In the genomic region with DNA sequence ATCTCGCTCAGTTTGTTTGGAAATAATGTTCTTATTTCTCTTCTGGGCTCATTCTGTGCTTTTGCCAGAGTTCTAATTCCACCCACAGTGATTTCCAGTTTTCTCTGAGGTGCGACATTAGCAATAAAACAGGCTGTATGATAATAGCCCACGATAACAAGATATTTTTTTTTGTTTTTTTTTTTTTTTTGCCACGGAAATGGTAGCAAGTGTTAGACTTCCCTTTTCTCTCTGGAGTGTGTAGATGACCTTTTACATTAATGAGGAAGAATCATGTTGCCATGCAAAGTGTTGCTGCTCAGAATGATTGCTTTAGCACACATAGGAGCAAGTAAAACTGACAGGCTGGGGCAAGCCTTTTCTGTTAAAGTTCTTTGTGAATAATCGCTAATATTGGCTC, we compare ENCODE assay signal across 16 mouse cellular contexts.
"Had no signal": no experiment of that assay in that cellular context is flagged by ENCODE, and none has a peak within 500 bp of the region (broad histone marks: within the 10 kb centered on the region; RNA-seq: fewer than 3 reads in every experiment).

No protein-coding gene starts in this region.

- H3K9ac ChIP-seq: kidney, embryonic 15.5 days; liver, embryonic 15.5 days; lung, embryonic 14.5 days; midbrain, embryonic 12.5 days had no signal

- H3K36me3 ChIP-seq: kidney, embryonic 15.5 days; limb, embryonic 10.5 days; liver, embryonic 15.5 days; midbrain, embryonic 12.5 days had no signal

- H3K4me1 ChIP-seq: kidney, embryonic 15.5 days; limb, embryonic 10.5 days; midbrain, embryonic 12.5 days had no signal

- DNase-seq: kidney, adult 18-20 months; kidney, postnatal 14 days; lung, embryonic 14.5 days; lung, postnatal 10 days; right cerebral cortex, adult 18-20 months; right cerebral cortex, postnatal 25 days; thymus, postnatal 14 days had no signal

- H3K4me2 ChIP-seq: kidney, embryonic 15.5 days; liver, embryonic 11.5 days; liver, embryonic 15.5 days; lung, embryonic 14.5 days; midbrain, embryonic 12.5 days had no signal

- H3K27me3 ChIP-seq: kidney, embryonic 15.5 days; liver, embryonic 15.5 days; megakaryocyte, embryonic 14.5 days; midbrain, embryonic 12.5 days had no signal

- H3K4me3 ChIP-seq: kidney, embryonic 15.5 days; left cerebral cortex, adult 2 months; limb, embryonic 10.5 days; liver, embryonic 15.5 days; megakaryocyte, embryonic 14.5 days; midbrain, embryonic 12.5 days had no signal

- H3K9me3 ChIP-seq: kidney, embryonic 15.5 days; limb, embryonic 10.5 days; liver, embryonic 15.5 days; megakaryocyte, embryonic 14.5 days; midbrain, embryonic 12.5 days had no signal

- H3K27ac ChIP-seq: kidney, embryonic 15.5 days; left cerebral cortex, adult 2 months; limb, embryonic 10.5 days; liver, embryonic 15.5 days; midbrain, embryonic 12.5 days; stomach, postnatal 0 days had no signal

- ATAC-seq: midbrain, embryonic 16.5 days had no signal
